Mouse (Mus musculus) adrenal gland, adult 2 months (tissue): ENCODE data around the gene Dnajc30. TPM values are rescaled to one million over a fixed set of nuclear protein-coding genes. Genes with fewer than 3 reads are reported as not detected.
A peak's percentile ranks its signal among the peaks of the same experiment; 100 is the strongest.
"Not testable (repeated sequence)": the region's sequence is repeated elsewhere in the genome, so short reads cannot be mapped to it uniquely, and the experiment has no call there.

ENCODE experiments used
- DNase-seq: peaks from one replicate; pipeline ENCODE4 v3.0.0; 2021
- long read RNA-seq: library from polyadenylated mRNA; stranded (forward); transcript quantifications from one replicate; pipeline ENCODE4 v2.0.0, GENCODE M21; 2021
- polyA plus RNA-seq: library from polyadenylated mRNA; depleted of rRNA; stranded (reverse); fragments of >200 nt; gene quantifications from 2 replicates; pipeline ENCODE4 v1.2.3, GENCODE M21; 2012; rRNA removed
- total RNA-seq, 2 experiments: library from RNA; stranded (reverse); gene quantifications; 2 replicates each; pipeline ENCODE4 v1.2.3; 2021

Gene Dnajc30
- total RNA-seq (10 to 100 TPM; 30.7 to 43.3 TPM), polyA plus RNA-seq (85.4 and 105 TPM in 2 replicates)
- long read RNA-seq, transcript Dnajc30-201 (1 exons, 1,661 nt) = major isoform, 31 of 32 reads
- long read RNA-seq, partial matches to known transcripts = 0 of 32 reads
- long read RNA-seq, other reads (novel, unspliced or antisense) = 1 of 32 reads

- peak; percentile 97 for DNase-seq
Measured at GRCm38 (mm10) chr5:135063629-135064381, at the start of gene Dnajc30. Gene Dnajc30, plus strand, starts transcription at chr5:135064202.

GRCm38 (mm10) chr5:135015497-135015896 lies 48.5 kb upstream of the Dnajc30 start:
- DNase-seq = peak; percentile 88

GRCm38 (mm10) chr5:135016224-135016759 lies 47.7 kb upstream of the Dnajc30 start:
- DNase-seq = no peak

GRCm38 (mm10) chr5:135021814-135022213 lies 42.2 kb upstream of the Dnajc30 start:
- DNase-seq = peak; percentile 84

- DNase-seq = peak; percentile 94
Measured at GRCm38 (mm10) chr5:135023344-135024173, 40.4 kb upstream of the Dnajc30 start, which contains the start of gene Stx1a. Gene Stx1a, plus strand, starts transcription at chr5:135023482.

- DNase-seq = no peak
Measured at GRCm38 (mm10) chr5:135024665-135025224, 39.3 kb upstream of the Dnajc30 start.

- no peak for DNase-seq
Measured at GRCm38 (mm10) chr5:135025899-135026298, 38.1 kb upstream of the Dnajc30 start.

GRCm38 (mm10) chr5:135029007-135029854 lies 34.8 kb upstream of the Dnajc30 start:
- peak; percentile 91 for DNase-seq

GRCm38 (mm10) chr5:135032581-135032980 lies 31.4 kb upstream of the Dnajc30 start:
- no peak for DNase-seq

- no peak for DNase-seq
Measured at GRCm38 (mm10) chr5:135034593-135034992, 29.4 kb upstream of the Dnajc30 start.

GRCm38 (mm10) chr5:135035608-135036359 lies 28.2 kb upstream of the Dnajc30 start:
- peak; percentile 74 for DNase-seq

- DNase-seq = no peak
Measured at GRCm38 (mm10) chr5:135037946-135038345, 26.1 kb upstream of the Dnajc30 start.

- no peak for DNase-seq
Measured at GRCm38 (mm10) chr5:135039541-135039940, 24.5 kb upstream of the Dnajc30 start.

GRCm38 (mm10) chr5:135040059-135040458 lies 23.9 kb upstream of the Dnajc30 start:
- DNase-seq = no peak

GRCm38 (mm10) chr5:135040777-135041176 lies 23.2 kb upstream of the Dnajc30 start:
- DNase-seq = peak; percentile 75

GRCm38 (mm10) chr5:135042105-135042788 lies 21.8 kb upstream of the Dnajc30 start:
- DNase-seq = no peak

- DNase-seq = no peak
Measured at GRCm38 (mm10) chr5:135044575-135044974, 19.4 kb upstream of the Dnajc30 start.

- no peak for DNase-seq
Measured at GRCm38 (mm10) chr5:135048539-135048938, 15.5 kb upstream of the Dnajc30 start.

GRCm38 (mm10) chr5:135049268-135049667 lies 14.7 kb upstream of the Dnajc30 start:
- not testable (repeated sequence) for DNase-seq

- DNase-seq = no peak
Measured at GRCm38 (mm10) chr5:135053356-135053755, 10.6 kb upstream of the Dnajc30 start.
